Mouse (Mus musculus): ENCODE results near the gene Rhbdf1. TPM values are rescaled to one million over a fixed set of nuclear protein-coding genes. Genes with fewer than 3 reads are reported as not detected.

Rhbdf1 gene
- total and polyA plus RNA-seq, 2 experiments from 2014 or later: 22.9 to 65.4 TPM

- Histone ChIP-seq H3K4me2 (ENCODE audit: low read depth, low read length) (no peak overlapping the region), H3K4me1 (ENCODE audit: insufficient read depth, low read length) (no peaks in the 10 kb centered on the region), H3K27me3 (ENCODE audit: insufficient read depth, low read length) (no peaks in the 10 kb centered on the region), H3K9me3 (ENCODE audit: low read length) (no peaks in the 10 kb centered on the region), H3K27ac (no peak overlapping the region), H3K36me3 (ENCODE audit: insufficient read depth, low read length) (peaks cover 42% of the 10 kb centered on the region), H3K9ac (replicated peaks; ENCODE audit: low read length) (no peak overlapping the region), H3K4me3 (ENCODE audit: low read length) (no peak overlapping the region)
- WGBS: 90% methylated on average over 8 of the region's 8 CpGs
- ATAC-seq (no peak), DNase-seq (ENCODE audit: low spot score) (no peak)
- TF ChIP-seq CTCF (IDR thresholded peaks at IDR 0.05; ENCODE audit: low read depth): no peak
These were observed 29.0 kb upstream of the Rhbdf1 start for GRCm38 (mm10) chr11:32250880-32251763.

- TF ChIP-seq CTCF (IDR thresholded peaks at IDR 0.05; ENCODE audit: low read depth): no peak
- ATAC-seq (no peak), DNase-seq (ENCODE audit: low spot score) (no peak)
- H3K9ac ChIP-seq (replicated peaks; ENCODE audit: low read length): no peak overlapping the region
- H3K4me1 ChIP-seq (ENCODE audit: insufficient read depth, low read length): no peaks in the 10 kb centered on the region
- H3K36me3 ChIP-seq (ENCODE audit: insufficient read depth, low read length): peaks cover 42% of the 10 kb centered on the region
- H3K4me2 ChIP-seq (ENCODE audit: low read depth, low read length): no peak overlapping the region
- WGBS: 81% methylated on average over 3 of the region's 3 CpGs
- H3K9me3 ChIP-seq (ENCODE audit: low read length): no peaks in the 10 kb centered on the region
- no peak overlapping the region for H3K4me3 ChIP-seq (ENCODE audit: low read length)
- H3K27ac ChIP-seq: no peak overlapping the region
- no peaks in the 10 kb centered on the region for H3K27me3 ChIP-seq (ENCODE audit: insufficient read depth, low read length)
These were observed 26.2 kb upstream of the Rhbdf1 start for GRCm38 (mm10) chr11:32248350-32248749.

DNA sequence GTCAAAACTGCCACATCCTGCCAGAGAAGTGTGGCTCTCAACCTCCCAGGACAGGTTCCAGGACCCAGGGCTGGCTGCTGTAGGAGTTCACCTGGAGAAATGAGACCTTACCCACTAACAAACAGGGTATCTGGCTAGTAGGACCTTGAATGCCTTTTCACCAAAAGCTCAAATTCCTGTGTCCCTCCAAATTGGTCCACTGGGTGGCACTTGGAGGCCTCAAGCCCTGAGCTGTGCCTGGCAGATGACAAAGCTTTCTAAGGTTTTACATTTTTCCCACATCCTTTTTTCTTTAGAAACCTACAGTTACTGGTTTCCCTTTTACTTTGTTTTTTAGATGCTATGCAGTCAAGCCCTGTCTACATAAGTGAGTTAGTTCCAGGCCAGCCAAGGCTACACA is 25.0 kb upstream of the Rhbdf1 start:
- Histone ChIP-seq H3K4me3 (ENCODE audit: low read length) (no peak overlapping the region), H3K27me3 (ENCODE audit: insufficient read depth, low read length) (no peaks in the 10 kb centered on the region), H3K4me2 (ENCODE audit: low read depth, low read length) (no peak overlapping the region), H3K9ac (replicated peaks; ENCODE audit: low read length) (no peak overlapping the region), H3K36me3 (ENCODE audit: insufficient read depth, low read length) (peaks cover 35% of the 10 kb centered on the region), H3K4me1 (ENCODE audit: insufficient read depth, low read length) (no peaks in the 10 kb centered on the region), H3K9me3 (ENCODE audit: low read length) (no peaks in the 10 kb centered on the region), H3K27ac (no peak overlapping the region)
- DNase-seq (ENCODE audit: low spot score): peak; percentile 28
- ATAC-seq: no peak
- TF ChIP-seq CTCF (IDR thresholded peaks at IDR 0.05; ENCODE audit: low read depth): peak; percentile 55

DNA sequence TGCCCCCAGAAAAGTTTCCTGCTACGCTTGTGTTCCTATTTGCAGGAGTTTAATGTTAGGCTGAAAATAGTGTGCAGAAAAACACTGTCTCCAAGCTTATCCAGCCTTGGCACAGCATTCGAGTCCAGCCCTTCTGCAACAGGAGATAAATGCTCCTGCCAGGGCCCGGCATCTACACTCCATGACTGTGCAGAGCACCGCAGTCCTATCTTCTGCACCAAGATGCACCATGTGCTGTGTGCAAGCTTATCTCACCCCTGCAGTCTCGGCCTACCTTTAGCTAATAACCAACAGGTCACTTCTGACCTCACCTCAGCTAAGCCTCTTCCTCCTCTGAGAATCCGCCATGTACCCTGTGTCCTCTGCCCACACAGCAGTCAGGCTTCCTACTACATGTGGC is 23.5 kb upstream of the Rhbdf1 start:
- no peaks in the 10 kb centered on the region for H3K9me3 ChIP-seq (ENCODE audit: low read length)
- no peak overlapping the region for H3K27ac ChIP-seq
- no peaks in the 10 kb centered on the region for H3K4me1 ChIP-seq (ENCODE audit: insufficient read depth, low read length)
- TF ChIP-seq CTCF (IDR thresholded peaks at IDR 0.05; ENCODE audit: low read depth): no peak
- no peak overlapping the region for H3K4me3 ChIP-seq (ENCODE audit: low read length)
- 91% methylated on average over 6 of the region's 6 CpGs for WGBS
- no peak overlapping the region for H3K4me2 ChIP-seq (ENCODE audit: low read depth, low read length)
- H3K9ac ChIP-seq (replicated peaks; ENCODE audit: low read length): no peak overlapping the region
- ATAC-seq (no peak), DNase-seq (ENCODE audit: low spot score) (no peak)
- no peaks in the 10 kb centered on the region for H3K27me3 ChIP-seq (ENCODE audit: insufficient read depth, low read length)
- H3K36me3 ChIP-seq (ENCODE audit: insufficient read depth, low read length): peaks cover 35% of the 10 kb centered on the region

GRCm38 (mm10) chr11:32244617-32245016 is 22.5 kb upstream of the Rhbdf1 start:
- TF ChIP-seq CTCF (IDR thresholded peaks at IDR 0.05; ENCODE audit: low read depth): no peak
- Histone ChIP-seq H3K9me3 (ENCODE audit: low read length) (no peaks in the 10 kb centered on the region), H3K27me3 (ENCODE audit: insufficient read depth, low read length) (no peaks in the 10 kb centered on the region), H3K36me3 (ENCODE audit: insufficient read depth, low read length) (peaks cover 33% of the 10 kb centered on the region), H3K4me1 (ENCODE audit: insufficient read depth, low read length) (no peaks in the 10 kb centered on the region), H3K27ac (no peak overlapping the region), H3K9ac (replicated peaks; ENCODE audit: low read length) (no peak overlapping the region), H3K4me2 (ENCODE audit: low read depth, low read length) (no peak overlapping the region), H3K4me3 (ENCODE audit: low read length) (no peak overlapping the region)
- ATAC-seq: no peak
- WGBS: 89% methylated on average over 1 of the region's 1 CpGs
- DNase-seq (ENCODE audit: low spot score): no peak

DNA sequence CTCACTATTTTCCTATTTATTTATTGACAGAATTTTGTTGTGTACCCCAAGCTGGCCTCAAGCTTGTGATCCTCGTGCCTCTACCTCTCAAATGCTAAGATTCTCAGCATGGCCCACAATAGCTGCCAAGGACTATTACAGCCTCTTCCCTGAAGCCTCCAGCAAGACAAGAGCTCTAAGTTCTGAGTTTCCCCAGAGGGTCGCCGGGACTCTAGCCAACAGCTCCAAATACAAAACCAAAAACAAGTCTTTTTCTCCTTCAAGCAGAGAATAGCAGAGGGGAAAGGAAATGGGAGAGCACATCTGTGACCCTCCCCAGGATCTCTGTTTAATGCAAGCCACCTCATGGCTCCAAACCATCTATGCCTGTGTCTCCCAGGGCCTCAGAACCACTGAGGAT is 22.0 kb upstream of the Rhbdf1 start:
- Histone ChIP-seq H3K9me3 (ENCODE audit: low read length) (no peaks in the 10 kb centered on the region), H3K4me2 (ENCODE audit: low read depth, low read length) (no peak overlapping the region), H3K9ac (replicated peaks; ENCODE audit: low read length) (no peak overlapping the region), H3K4me1 (ENCODE audit: insufficient read depth, low read length) (no peaks in the 10 kb centered on the region), H3K36me3 (ENCODE audit: insufficient read depth, low read length) (peaks cover 30% of the 10 kb centered on the region), H3K27ac (no peak overlapping the region), H3K27me3 (ENCODE audit: insufficient read depth, low read length) (no peaks in the 10 kb centered on the region), H3K4me3 (ENCODE audit: low read length) (no peak overlapping the region)
- ATAC-seq: no peak
- 60% methylated on average over 3 of the region's 3 CpGs for WGBS
- DNase-seq (ENCODE audit: low spot score): no peak
- no peak for TF ChIP-seq CTCF (IDR thresholded peaks at IDR 0.05; ENCODE audit: low read depth)
